Mouse (Mus musculus): Measurements from ENCODE around the gene Gm20388. TPM values are rescaled to one million over a fixed set of nuclear protein-coding genes. Genes with fewer than 3 reads are reported as not detected.

Gene Gm20388
- total RNA-seq, 2 experiments from 2014 or later = 10.3 to 10.6 TPM

DNA sequence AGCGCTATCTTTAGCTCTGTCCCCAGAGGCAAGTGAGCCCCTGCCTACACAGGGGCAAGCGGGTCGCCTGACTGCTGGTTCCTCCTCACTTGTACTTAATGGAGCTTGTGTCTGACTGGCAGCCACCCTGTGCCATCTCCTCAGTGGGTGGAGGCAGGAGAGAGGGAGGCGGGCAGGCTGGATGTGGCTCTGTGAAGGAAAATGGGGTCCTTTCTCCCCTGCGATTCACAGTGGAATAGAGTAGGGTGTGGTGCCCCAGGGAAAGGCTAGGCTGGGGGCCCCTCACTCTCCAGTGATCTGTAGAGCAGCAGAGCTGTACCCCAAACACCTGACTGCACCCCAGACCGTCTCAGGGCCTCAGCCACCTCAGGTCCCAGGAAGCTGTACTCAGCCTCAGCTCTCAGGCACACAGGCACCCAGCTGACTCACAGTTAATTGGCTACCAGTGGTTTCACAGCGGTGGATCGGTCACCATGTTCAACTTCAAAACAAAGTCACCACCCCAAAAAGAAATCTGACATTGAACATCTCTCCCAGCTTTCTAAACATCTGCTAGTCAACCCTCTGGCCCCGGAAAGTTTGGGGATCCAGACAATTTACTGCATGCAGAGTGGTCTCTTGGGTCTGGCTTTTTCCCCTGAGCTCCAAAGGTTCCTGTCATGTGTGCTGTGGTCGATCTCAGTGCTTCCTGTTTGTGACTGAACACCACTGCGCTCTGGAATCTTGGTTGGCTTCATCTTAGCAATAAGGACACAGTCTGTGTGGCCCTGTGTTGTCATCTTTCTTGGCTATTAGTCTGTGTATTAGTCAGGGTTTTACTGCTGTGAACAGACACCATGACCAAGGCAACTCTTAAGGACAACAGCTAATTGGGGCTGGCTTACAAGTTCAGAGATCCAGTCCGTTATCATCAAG is 2434.8 kb downstream of the Gm20388 start:
- no peak for DNase-seq (ENCODE audit: low spot score in 2 of 2)
- intact Hi-C loops (cut with DNase I) = no loop called here

- peak; percentile 66 to 68 for DNase-seq (ENCODE audit: low spot score in 2 of 2)
- intact Hi-C loops (cut with DNase I) = no loop called here
Observed at GRCm38 (mm10) chr8:122347811-122348552, 2437.3 kb downstream of the Gm20388 start.

GRCm38 (mm10) chr8:122349357-122350297 is 2439.0 kb downstream of the Gm20388 start:
- intact Hi-C loops (cut with DNase I) = no loop called here
- DNase-seq (ENCODE audit: low spot score in 2 of 2) = no peak

- intact Hi-C loops (cut with DNase I) = no loop called here
Observed at GRCm38 (mm10) chr8:122350309-122351089, 2439.9 kb downstream of the Gm20388 start.

GRCm38 (mm10) chr8:122354157-122354556 is 2443.5 kb downstream of the Gm20388 start:
- intact Hi-C loops (cut with DNase I) = no loop called here

More at GRCm38 (mm10) chr8:122350309-122351089, 2439.9 kb downstream of the Gm20388 start:
- no peak for DNase-seq (ENCODE audit: low spot score in 2 of 2)

DNA sequence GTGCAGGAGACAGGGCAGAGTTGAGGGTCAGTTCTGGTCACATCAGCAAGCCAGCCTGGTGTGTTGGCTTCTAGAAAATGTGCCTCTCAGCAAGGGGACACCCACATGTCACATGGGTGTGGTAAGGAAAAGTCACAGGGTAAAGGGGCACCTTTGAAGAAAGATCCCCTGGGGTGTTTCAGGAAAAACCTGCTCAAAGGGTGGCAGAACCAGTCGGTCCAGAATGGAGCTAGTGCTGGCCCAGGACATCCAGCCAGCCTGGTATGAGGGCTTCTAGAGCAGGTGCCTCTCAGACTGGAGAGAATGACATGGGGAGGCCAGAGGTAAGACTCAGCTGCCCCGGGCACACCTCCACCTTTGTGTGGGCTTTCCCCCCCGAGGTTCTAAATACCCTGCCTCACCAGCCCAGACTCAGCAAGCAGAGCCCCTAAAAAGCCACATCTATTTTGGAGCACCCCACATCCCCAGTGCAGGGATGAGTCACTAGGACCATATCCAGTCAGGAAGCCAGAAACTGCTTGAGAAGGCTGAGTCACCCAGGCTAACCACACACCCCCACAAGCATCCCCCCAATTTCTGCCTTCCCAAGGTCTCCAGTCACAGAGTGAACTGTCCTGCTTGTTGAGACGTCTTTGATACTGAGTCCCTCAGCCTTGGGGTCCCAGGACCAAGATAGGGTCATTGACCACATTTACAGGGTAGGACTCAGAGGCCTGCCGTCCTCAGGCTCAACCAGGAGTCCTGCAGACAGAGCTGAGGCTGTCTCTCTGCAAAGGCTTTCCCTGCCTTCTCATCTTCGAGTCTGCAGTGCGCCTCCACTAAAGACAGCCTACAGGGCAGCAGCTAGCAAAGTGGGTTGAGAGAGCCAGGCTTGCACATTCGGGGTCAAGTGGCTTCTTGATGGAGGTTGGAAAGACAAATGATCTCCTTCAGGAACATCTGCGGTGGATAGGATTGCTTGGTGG is 2445.3 kb downstream of the Gm20388 start:
- intact Hi-C loops (cut with DNase I) = no loop called here

More at GRCm38 (mm10) chr8:122354157-122354556, 2443.5 kb downstream of the Gm20388 start:
- DNase-seq (ENCODE audit: low spot score in 2 of 2) = no peak

DNA sequence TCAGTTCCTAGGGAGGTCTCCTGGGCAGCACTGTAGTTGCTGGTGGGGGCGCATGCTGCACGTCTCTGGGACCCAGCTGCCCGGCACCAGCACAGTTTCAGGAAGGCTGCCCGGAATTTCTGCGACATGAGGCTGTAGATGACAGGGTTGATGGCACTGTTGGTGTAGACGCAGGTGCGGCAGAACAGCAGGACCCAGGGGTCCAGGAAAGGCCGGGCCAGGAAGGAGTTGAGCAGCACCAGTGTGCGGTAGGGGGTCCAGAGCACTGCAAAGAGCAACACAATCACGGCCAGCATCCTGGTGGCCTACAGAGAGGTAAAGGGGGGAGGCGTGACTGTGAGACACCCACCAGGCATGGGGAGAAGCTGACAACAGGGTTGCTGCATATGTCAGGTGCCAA is 2446.6 kb downstream of the Gm20388 start:
- DNase-seq (ENCODE audit: low spot score in 2 of 2) = no peak

More for the DNA sequence above, 2445.3 kb downstream of the Gm20388 start:
- DNase-seq (ENCODE audit: low spot score in 2 of 2) = peak; percentile 66 to 81

DNA sequence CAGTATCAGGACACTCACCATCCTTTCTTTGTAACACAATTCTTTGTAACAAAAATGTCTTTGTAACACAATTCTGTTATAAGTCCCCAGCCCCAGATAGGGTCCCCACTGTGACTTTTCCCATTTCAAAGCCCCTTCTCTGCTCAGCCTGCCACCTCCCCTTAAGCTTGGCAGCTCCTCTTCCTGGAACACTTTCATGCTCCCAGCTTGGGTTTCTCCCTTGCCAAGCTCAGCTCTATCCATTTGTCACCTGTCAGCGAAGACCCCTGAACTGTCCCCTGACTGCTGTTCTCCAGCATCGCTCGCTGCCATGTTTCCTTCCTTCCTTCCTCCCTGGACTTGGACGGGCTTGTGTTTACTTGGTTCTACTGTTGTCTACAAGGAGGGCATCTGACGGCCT is 2447.0 kb downstream of the Gm20388 start:
- intact Hi-C loops (cut with DNase I) = no loop called here
- no peak for DNase-seq (ENCODE audit: low spot score in 2 of 2)

More for the DNA sequence above, 2446.6 kb downstream of the Gm20388 start:
- intact Hi-C loops (cut with DNase I) = no loop called here

DNA sequence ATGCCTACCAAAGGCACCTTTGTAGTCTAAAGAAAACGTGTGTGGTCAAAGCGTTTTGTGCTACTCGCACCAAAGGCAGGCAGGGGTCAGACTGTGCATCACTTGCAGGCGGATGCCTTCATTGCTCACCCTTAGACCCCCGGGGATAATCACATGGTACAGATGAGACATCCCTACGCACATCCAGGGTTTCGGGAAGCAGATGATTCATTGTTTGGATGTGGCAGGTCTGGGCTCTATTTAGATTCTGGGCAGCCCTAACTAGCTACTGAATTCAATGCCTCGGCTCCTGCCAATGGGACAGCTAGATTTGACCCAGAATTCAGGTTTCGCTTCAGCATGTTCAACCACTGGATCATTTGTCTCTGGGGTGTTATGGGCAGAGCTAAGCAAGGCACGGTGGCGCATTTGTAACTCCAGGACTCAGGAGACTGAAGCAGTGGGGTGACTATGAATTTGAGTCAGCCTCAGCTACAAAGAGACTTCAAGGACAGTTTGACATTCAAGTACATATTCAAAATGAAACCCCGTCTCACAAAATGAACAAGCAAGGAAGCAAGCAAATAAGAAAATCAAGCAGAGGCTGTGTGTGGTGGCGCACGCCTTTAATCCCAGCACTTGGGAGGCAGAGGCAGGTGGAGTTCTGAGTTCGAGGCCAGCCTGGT is 2448.6 kb downstream of the Gm20388 start:
- no peak for DNase-seq (ENCODE audit: low spot score in 2 of 2)
- intact Hi-C loops (cut with DNase I) = no loop called here

DNA sequence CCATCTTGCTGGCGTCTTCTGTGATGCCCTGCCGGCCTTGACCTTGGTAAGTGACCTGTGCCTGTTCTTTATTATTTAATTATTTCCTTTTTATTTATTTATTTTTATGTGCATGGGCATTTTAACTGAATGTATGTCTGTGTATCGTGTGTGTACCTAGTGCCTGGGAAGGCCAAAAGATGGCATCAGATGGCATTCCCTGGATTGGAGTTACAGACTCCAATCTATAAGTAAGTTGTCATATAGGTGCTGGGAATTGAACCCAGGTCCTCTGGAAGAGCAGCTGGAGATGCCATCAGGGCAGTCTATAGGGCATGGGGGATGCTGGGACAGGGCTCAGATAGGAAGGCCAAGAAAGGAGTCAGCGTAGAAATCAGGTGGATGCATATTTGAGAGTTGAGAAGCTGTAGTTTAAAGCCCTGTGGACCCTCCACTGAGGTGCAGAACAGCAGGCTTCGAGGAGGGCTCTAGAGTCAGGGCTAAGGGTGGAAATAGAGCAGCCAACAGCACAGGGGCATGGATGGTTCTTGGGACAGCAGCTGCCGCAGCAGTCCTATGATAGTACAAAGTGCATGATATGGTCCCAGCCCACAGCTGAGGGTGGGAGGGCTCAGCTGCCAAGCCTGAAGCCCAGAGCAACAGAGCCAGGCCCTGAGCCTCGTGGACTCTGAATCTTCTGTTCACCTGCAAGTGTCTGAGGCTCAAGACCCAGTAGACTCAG is 2450.2 kb downstream of the Gm20388 start, which contains the start of gene Trhr2:
Gene Trhr2 (minus strand): TSS at position 51 of the 721 bp plus-strand sequence.
- DNase-seq (ENCODE audit: low spot score in 2 of 2) = no peak
- intact Hi-C loops (cut with DNase I) = no loop called here

- intact Hi-C loops (cut with DNase I) = no loop called here
- no peak for DNase-seq (ENCODE audit: low spot score in 2 of 2)
Observed at GRCm38 (mm10) chr8:122362271-122362670, 2451.6 kb downstream of the Gm20388 start.

DNA sequence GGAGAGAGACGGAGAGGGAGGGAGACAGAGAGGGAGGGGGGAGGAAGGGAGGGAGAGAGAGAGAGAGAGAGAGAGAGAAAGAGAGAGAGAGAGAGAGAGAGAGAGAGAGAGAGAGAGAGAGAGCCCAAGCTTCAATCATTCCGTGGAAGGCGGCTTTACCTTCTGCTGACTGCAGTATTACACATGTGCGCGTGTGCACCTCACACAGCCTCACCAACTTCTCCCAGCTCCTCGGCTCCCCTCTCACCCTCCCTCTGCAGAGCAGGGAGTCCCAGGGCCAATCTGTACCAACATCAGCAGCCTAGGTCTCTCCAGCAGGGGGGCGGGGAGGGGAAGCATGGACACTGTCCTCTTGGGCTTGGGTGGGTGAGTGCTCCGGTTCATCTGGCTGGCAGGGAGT is 2452.3 kb downstream of the Gm20388 start:
- intact Hi-C loops (cut with DNase I) = no loop called here
- no peak for DNase-seq (ENCODE audit: low spot score in 2 of 2)

DNA sequence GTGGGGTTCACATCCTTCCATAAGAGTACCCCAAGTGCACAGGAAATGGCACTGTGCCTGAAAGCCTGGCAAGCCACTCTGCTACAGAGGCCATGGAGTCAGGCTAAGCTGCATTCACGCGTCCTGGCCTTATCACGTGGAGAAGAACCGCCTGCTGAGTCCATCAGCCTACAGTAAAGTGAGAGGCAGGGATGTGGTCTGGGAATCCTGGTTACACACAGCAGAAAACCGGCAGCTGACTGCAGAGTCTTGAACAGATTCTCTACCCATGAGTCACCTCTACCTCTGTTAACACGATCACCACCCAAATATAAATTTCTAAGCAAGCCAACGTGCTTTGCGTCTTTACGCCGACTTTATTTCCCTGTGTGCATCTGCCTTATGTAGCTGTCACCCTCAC is 2457.9 kb downstream of the Gm20388 start:
- no peak for DNase-seq (ENCODE audit: low spot score in 2 of 2)
- intact Hi-C loops (cut with DNase I) = loop anchor here (2.0 kb wide), 1 partner anchor 26 kb away; no protein-coding TSS in a partner anchor

- intact Hi-C loops (cut with DNase I) = loop anchor here (1.0 to 2.0 kb wide), 2 partner anchors 27 to 96 kb away; no protein-coding TSS in a partner anchor
- peak; percentile 55 to 66 for DNase-seq (ENCODE audit: low spot score in 2 of 2)
Observed at GRCm38 (mm10) chr8:122369665-122370064, 2459.0 kb downstream of the Gm20388 start.

GRCm38 (mm10) chr8:122371706-122372105 is 2461.1 kb downstream of the Gm20388 start:
- intact Hi-C loops (cut with DNase I) = no loop called here
- DNase-seq (ENCODE audit: low spot score in 2 of 2) = no peak

DNA sequence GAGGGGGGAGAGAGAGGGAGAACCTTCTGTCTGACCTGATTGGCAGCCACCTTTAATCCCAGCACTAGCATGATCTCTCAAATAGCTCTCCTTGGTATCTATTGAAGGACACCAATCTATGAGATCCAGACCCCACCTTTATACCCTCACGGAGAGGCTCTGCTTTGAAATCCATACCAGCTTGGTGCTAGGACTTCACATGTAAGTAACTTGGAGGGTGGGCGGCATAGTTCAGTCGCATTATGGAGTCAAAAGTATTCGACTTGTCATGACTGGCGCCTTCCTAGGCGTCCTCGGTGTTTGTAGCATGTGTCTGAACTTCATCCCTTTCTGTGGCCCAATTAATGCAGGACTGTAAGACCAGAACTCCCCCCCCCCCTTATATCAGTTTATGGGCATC is 2464.7 kb downstream of the Gm20388 start:
- intact Hi-C loops (cut with DNase I) = no loop called here

More for the DNA sequence above, 2464.7 kb downstream of the Gm20388 start:
- DNase-seq (ENCODE audit: low spot score in 2 of 2) = no peak
